Mouse (Mus musculus) thymus, postnatal 36 days (tissue): ENCODE data around the gene Fam222b.
A peak's percentile ranks its signal among the peaks of the same experiment; 100 is the strongest.

ENCODE experiments used
- DNase-seq, 2 experiments: peaks; one replicate each; pipeline ENCODE4 v3.0.0; 2022; ENCODE audit warnings: mixed read lengths in 2 of 2

Gene Fam222b

DNA sequence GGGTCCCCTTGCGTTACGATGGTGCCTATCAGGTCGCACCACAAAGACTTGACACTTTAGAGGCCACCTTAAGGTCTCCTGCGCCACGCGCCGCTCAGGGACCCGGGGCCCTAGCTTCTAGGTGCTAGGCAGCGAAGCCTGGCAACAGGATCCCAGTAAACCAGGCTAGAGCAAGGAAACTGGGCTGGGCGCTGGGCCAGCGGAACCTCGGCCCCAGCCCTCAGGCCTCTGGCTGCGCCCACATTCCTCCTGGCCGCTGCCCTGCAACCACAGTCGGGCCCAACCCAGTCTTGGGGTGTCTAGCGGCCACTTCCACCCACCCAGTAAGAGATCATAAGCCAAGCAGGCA, 71.3 kb downstream of the Fam222b start:
- no peak for DNase-seq

DNA sequence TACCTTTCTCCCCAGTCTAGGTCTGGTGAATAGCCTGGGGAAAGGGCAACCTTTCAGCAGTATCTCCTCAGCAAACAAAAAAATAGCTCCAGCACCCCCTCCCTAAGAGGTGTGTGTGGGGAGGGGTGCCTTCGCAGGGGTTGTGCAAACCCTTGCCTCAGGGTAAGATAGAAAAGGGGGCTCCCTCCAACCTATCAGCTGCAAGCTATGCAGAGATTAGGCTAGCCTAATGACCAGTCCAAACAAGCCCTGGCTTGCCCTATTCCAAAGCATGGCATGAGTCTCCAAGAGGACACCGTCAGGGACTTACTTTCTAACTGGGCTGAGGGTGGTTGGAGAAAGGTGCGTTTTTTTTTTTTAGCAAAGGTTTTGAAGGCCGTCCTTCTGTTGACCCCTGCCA, 71.7 kb downstream of the Fam222b start:
- DNase-seq: no peak

DNA sequence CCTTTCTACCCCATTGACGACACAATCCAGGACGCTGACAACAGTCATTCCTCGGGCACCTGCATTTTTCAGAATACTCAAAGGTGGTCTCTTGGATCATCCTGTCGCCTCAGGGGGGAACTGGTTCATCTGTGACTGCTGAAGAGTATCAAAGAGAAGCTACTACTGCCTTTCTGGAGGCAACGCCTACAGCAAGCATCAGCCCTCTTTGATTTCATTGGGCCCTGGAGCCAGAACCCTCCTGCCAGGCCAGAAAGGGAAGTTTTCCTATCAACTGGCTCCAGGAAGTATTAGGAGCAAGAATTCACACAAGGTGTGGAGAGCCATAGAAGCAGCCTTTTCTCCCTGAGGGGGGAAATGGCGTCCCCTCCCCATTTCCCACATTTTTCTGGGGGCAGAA, 72.2 kb downstream of the Fam222b start:
- no peak for DNase-seq

DNA sequence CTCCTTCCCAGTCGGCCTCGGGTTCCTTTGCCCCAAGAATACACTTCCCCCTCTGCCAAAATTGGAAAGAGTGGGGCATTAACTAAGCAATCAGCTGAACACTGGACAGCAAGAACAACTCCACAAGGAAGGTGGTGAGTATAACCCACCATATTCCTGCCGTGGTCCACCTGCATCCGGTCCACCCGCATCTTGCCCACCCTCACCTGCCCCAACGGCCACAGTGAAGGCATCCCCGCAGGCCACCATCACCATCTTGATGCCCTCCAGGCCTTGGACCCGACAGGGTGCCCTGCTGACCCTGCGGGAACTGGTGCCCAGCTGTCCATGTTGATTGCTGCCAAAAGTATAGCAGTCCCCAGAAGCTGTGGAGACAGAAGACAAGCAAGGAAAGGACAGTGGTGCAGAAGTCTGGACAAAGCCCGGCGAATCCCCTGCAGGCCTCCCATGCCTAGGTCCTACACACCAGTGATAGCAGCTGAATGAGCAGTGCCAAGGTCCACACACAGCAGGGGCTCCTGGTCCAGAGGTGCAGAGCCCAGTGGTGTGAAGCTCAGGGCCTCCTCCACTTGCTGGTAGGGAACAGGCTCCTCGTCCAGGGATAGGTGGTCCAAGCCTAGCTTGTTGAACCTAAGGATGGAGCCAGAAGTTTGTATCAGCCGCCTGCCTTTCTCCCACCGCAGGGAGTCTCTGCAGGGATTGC, 72.9 kb downstream of the Fam222b start:
- no peak for DNase-seq

DNA sequence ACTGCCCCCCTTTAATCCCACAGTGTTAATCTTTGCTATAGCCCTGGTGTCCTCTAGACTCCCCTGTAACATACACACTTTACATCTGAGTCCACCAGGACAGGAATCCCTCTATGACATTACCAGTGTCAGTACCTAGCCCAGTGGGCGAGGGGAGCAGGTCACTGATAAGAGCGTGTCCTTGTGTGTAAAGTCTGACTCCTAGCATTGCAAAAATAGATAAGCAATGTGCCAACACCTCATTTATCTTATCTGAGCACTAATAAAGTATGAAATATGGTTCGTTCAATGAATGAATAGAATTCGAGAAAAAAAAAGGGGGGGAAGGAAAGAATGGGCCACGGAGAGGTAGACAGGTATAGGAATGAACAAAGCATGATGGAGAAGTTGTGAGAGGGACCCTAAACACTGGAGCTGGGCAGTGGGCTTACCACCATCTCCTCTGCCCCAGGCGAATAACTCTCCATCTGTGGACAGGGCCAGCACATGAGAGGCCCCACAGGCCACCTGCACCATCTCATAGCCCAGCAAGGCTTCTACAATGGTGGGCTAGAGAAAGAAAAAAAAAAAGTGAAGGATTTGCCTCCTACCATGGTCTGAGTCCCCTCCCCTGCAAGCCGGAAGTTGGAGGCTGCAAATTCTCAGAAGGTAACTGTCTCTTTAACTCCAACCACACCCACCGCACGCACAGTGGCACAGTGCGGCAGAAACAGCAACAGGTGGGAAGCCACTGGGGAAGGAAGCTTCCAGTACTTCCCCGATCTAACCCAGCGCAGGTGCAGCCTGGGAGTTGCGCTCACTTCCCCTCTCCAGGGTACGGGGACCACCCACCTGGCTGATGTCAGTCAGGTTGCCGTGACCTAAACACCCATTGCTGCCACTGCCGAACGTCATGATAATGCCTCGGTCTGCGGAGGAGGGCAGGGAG, 74.3 kb downstream of the Fam222b start:
- DNase-seq: peak; percentile 78 to 87

DNA sequence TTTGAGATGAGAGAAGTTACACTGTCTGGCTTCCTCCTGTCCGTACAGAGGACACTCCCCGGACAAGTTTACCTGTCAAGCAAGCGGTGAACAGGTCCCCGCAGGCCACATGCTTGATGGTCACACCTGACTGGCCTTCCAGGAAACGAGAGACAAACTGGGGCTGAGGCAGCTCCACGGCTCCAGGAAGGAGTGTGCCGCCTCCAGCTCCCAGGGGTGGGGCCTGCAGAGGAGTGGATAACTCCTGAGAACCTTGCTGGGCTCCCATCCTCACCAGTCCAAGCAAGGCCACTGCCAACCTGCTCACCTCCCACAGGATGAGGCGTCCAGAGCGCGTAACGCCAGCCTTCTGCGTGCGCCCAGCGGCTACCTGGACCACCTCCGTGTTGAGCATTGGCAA, 75.8 kb downstream of the Fam222b start:
- peak in 1 of 2 experiments; percentile 20 for DNase-seq

DNA sequence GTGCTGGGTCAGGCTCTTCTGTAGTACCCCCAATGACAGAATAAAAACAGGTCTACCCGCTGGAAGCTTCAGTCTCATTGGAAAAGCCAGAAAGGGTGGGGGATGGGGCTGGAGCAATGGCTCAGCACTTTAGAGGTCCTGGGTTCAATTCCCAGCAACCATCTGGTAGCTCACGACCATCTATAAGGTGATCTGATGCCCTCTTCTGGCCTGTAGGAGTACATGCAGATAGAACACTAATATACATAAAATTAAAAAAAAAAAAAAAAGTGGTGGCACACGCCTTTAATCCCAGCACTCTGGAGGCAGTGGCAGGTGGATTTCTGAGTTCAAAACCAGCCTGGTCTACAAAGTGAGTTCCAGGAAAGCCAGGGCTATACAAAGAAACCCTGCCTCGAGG, 76.9 kb downstream of the Fam222b start:
- no peak for DNase-seq

DNA sequence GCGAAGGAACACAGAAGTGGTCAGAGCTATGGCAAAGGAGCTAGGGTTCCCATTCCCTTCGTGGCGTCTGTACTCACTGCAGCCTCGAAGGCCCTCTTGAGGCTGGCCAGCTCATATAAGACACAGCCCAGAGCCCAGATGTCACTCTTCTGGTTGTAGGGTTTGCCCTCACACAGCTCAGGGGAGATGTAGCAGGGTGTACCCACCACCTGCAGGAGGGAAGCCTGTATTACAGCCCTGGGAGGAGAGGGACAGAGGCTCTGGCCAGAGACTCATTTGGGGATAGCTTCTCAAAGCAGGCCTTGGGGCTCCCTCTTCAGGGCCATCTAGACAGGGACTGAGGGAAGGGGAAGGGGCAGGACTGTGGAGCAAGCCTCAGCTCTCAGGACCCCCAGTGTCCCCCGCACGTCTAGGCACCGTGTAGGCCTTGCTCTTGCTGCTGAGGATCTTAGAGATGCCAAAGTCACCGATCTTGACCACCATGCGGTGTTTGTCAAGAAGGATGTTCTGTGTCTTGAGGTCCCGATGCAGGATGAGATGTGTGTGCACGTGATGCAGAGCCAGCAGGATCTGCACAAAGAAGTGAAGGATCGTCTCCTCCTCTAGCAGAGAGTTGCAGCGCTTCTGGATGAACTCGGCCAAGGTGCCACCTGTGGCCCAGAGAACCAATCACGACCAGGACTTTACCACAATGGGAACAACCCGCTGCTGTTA, 77.7 kb downstream of the Fam222b start:
- DNase-seq: peak in 1 of 2 experiments; percentile 30

DNA sequence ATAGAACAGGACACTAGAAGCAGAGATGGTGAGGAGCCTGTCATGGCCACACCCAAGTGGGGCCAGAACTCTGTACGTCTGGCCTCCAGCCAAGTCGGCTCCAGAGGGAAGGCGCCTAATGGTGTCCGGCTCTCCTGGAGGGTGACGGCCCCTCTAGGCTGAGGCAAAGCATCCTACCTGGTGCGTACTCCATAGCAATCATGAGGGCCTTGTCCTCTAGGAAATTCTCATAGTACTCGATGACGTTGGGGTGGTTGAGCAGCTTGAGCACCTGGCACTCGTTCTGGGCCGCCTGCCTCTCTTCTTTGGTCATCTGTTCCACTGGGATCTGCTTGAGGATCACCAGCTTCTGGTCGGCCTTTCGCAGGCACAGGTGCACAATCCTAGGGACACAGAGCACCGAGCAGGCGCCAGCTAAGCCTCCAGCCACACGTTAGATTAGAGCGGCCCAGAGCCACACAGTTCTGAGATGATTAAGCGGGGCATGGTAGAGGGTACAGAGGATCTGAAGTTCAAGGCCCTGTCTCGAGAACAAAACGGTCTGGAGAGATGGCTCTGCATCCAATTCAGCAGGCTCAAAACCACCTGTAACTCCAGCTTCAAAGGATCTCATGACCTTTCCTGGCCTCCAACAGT, 78.4 kb downstream of the Fam222b start:
- no peak for DNase-seq

DNA sequence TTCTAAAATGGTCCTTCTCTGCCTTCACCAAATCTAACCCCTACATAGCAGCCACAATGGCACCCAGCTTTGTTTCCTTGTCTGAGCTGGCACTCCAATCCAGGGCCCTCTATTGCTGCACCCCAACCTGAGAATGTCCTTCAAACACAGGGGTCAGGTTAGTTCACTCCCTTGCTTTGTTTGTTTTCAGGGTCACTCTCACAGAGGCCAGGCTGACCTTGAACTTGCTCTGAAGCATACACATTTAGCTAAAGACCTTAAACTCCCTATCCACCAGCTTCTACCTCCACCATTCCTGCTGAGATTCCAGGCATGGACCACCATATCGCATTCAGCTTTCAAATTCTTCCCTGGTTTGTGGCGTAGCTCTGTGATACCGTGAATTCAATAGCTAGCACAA, 80.0 kb downstream of the Fam222b start:
- no peak for DNase-seq

DNA sequence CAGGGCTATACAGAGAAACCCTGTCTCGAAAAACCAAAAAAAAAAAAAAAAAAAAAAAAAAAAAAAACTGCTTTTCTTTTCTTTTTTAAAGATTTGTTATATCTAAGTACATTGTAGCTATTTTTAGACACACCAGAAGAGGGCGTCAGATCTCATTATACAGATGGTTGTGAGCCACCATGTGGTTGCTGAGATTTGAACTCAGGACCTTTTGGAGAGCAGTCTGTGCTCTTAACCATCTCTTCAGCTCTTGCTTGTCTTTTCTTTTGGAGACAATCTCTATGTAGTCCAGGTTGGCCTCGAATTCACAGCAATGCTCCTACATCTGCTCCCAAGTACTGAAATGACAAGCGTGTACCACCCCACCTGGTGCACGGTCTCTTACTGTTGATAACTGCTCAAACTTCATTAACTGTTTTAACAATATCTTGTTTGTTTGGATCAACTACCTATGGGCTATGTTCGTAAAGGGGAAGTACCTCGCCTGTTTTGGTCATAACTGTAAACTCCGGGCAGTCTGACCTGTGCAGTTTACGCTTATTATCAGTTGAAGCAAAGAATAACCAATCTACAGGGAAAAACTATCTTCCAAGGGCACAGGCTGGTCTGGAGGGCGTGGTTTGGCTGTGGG, 81.4 kb downstream of the Fam222b start:
- DNase-seq: no peak

DNA sequence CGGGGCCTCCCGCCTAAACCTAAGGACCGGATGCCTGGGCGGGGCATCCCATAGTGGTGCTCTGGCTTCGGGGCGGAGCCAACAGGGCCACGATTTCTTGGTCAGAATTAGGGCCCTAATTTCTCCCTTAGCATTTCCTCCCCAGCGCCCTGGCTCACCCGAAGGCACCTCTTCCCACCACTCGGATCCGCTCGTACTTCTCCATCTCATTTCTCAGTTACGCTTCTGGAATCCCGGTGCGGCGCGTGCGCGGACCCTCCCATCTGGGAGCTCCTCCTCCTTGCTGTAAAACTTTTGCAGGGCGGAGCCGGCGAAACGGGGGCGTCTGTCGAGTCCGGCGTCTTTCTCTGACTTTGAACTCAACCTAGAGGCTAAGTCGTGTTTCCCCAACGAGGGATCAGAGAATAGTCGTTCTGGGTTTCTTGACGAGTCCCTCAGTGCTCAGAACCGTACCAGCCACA, 82.0 kb downstream of the Fam222b start, which contains the start of the genes Nek8 and Tlcd1:
Nek8 (minus strand) TSS at position 274 of the 461 bp plus-strand sequence.
Tlcd1 (plus strand) TSS at position 310 of the 461 bp plus-strand sequence.
- peak; percentile 95 to 96 for DNase-seq

DNA sequence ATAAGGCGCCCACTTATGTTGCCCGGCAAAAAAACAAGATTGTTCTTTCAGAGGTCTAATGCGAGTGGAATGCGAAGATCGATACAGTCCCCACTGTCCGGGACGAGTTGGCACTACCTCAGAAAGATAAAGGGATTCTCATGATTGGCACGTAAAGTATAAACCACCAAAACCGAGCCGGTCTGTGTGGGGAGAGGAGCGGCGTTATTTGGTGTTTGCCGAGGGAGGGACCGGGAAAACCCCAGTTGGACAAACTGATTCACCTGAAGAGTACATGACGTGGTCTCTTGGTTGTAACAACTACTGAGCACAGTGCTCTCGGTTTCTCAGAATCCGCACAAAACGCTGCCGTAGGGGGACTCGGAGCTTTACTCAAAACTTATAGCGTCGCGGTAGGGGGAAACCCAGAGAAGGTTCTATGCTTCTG, 82.5 kb downstream of the Fam222b start:
- peak in 1 of 2 experiments; percentile 29 for DNase-seq

DNA sequence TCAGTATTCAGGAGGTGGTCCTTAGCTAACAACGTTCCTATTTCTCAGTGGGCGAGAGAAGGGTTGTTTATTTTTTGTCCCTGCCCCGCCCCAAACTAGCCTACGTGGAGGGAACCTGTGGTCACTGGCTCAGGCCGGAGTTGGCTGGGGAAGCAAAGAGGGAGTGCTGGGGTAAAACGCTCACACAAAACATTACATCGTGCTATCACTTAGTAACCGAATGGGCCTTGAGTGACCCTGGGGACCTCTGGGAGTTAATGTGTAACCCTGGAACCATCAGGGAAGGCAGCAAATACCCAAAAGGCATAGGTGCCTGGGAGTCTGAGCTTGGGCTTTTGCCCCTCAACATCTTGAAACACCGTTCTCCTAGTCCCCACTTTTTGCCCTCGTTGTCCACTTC, 83.0 kb downstream of the Fam222b start:
- DNase-seq: no peak

DNA sequence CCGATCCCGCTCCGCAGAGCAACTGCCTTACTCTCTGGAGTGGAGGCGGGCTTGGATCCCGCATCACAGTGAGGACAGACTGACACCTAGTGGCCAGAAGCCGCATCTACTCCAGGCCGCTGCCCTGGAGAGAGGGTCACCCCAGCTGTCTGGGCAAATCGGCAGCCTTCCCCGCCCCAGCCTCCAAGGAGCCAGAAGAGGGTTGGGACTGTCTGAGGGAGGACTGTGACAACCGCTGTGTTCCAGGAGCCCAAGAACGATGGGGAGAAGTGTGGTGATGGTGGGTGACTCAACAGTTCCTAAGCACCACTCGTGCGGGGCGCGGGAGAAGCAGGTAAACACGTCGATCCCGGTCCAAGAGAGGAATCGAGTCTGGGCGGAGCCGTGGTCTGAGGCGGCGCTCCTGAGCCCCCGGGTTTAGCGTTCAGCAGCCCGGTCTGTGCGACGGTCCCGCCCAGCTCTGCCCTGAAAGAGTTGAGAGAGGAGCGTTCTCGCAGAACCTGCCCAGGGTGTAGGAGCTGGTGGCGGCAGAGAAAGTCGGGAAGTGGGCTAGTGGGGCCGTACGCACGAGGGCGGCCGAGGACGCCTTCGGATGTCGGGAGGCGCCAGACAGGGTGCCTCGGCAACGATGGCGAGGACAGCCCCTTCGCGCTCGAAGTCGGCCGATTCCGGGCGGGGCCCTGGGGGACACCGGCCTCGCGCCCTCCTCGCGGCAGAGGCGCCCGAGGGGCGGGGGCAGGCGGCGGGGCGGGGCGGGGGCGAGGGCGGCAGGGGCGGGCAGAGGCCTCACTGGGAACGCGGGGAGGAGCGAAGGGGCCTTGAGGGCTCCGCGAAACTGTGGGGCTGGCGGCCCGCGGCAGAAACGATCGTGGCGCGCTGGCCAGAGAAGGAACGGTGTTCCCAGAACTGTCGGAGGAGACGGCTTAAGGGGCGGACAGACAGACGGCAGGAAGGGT, 83.7 kb downstream of the Fam222b start:
- peak; percentile 92 to 95 for DNase-seq

DNA sequence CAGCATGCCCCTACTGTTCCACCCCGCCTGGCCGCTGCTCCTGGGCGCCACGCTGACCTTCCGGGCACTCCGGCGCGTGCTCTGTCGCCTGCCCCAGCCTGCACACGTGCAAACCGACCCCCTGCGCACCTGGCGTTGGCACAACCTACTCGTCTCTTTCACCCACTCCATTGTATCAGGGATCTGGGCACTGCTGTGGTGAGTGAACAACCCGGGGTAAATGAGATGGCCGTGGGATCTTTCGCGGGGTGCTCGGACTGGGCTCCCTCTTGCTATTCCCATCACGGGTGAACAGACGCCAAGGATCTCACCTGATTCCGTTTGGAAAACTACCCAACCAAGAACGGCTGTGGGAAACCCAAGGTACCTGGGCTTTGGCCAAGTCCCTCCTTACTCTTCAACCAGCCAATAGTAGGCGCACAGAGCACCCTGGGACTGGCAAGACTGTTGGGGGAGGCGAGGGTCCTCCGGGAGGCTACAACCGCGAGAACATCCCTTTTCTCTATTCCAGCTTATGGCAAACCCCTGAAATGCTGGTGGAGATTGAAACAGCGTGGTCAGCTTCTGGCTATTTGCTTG, 84.5 kb downstream of the Fam222b start:
- peak in 1 of 2 experiments; percentile 47 for DNase-seq

DNA sequence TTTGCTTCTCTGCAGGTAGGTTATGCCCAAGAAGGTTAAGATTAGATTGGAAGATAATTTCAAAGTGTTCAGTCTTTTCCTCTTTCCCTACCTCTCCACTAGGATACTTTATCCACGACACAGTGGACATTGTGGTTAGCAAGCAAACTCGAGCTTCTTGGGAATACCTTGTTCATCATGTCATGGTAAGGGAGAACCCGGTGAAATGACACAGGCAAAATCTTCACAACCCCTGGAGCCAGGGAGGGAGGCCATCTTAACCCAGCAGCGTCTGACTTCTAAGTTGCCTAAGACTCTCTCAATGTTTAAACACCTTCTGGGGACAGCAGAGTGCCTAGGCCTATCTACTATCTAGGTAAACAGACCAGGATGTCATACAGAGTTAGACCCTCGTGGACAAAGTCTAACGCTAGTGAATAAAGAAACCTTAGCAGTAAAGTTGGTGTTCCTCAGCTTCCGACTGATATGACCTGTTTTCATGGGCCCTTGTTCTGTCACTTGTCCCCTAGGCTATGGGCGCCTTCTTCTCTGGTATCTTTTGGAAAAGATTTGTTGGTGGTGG, 85.1 kb downstream of the Fam222b start:
- no peak for DNase-seq

DNA sequence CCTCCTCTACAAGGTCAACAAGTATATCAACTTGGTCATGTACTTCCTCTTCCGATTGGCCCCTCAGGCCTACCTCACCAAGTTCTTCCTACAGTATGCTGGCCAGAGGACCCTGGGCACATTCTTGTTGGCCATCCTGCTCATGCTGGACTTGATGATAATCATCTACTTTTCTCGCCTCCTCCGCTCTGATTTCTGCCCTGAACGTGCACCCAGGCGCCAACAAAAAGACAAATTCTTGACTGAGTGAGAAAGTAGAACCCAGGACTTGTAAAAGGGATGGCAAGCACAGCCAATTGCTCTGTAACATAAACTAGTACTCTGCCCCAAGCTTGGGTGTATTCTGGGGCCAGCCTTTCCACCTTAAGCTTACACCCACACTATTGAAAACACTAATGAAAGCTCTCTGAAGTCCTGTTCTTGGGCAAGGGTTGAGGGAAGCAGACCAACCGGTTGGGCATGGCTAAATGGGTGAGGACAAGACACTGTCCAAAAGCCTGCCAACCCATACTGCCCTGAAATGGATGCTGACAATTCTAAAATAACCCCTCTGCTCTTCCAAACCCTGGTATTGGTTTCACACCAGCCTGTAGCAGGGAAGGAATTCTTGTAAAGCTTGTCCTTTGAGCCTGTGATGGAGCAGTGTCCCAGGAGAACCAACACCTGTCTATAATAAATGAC, 85.8 kb downstream of the Fam222b start:
- DNase-seq: no peak

DNA sequence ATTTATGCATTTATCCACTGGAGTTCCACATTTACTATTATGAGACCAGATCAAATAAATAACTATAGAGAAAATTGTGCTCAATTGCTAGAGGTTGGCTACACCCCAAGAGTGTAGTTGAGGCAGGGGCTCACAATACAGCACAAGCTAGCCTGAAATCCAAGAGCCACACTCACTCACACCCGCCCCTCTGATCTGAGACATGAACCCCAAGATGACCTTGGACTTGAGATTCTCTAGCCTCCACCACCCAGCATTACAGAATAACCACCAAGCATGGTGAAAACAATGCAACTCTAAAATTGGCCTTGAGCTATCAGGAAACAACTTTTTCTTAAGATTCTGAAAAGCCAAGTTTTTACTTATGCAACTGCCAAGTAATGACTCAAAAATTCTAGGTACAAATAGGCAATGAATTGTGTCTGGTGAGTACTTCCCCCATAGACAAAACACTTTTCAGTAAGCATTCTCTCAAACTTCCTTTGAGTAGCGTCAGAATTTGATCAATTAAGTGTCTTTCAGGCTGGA, 87.4 kb downstream of the Fam222b start:
- no peak for DNase-seq
